Mouse (Mus musculus): ENCODE results near the gene Ide.

Gene Ide

GRCm38 (mm10) chr19:37332726-37333125 is 4.9 kb downstream of the Ide start:
- no peak for DNase-seq

GRCm38 (mm10) chr19:37327216-37327615 is 10.4 kb downstream of the Ide start:
- no peak for DNase-seq

- DNase-seq: no peak
Observed at GRCm38 (mm10) chr19:37323566-37323965, 14.1 kb downstream of the Ide start.

GRCm38 (mm10) chr19:37320802-37321619 is 16.6 kb downstream of the Ide start:
- peak; percentile 39 for DNase-seq

GRCm38 (mm10) chr19:37317359-37317758 is 20.3 kb downstream of the Ide start:
- no peak for DNase-seq

GRCm38 (mm10) chr19:37315091-37315490 is 22.6 kb downstream of the Ide start:
- peak; percentile 53 for DNase-seq

- no peak for DNase-seq
Observed at GRCm38 (mm10) chr19:37311426-37311825, 26.2 kb downstream of the Ide start.

GRCm38 (mm10) chr19:37310133-37310532 is 27.5 kb downstream of the Ide start:
- DNase-seq: no peak

- peak; percentile 45 for DNase-seq
Observed at GRCm38 (mm10) chr19:37308941-37309340, 28.7 kb downstream of the Ide start.

- no peak for DNase-seq
Observed at GRCm38 (mm10) chr19:37307826-37308545, 29.7 kb downstream of the Ide start.

GRCm38 (mm10) chr19:37306176-37306575 is 31.5 kb downstream of the Ide start:
- no peak for DNase-seq

GRCm38 (mm10) chr19:37304866-37305265 is 32.8 kb downstream of the Ide start:
- DNase-seq: no peak

GRCm38 (mm10) chr19:37304006-37304405 is 33.6 kb downstream of the Ide start:
- DNase-seq: no peak

GRCm38 (mm10) chr19:37301733-37302132 is 35.9 kb downstream of the Ide start:
- DNase-seq: no peak

- no peak for DNase-seq
Observed at GRCm38 (mm10) chr19:37291676-37292075, 46.0 kb downstream of the Ide start.

- DNase-seq: no peak
Observed at GRCm38 (mm10) chr19:37290906-37291305, 46.7 kb downstream of the Ide start.

GRCm38 (mm10) chr19:37284775-37285174 is 52.9 kb downstream of the Ide start:
- DNase-seq: no peak

GRCm38 (mm10) chr19:37283166-37283565 is 54.5 kb downstream of the Ide start:
- no peak for DNase-seq

- no peak for DNase-seq
Observed at GRCm38 (mm10) chr19:37281710-37282109, 55.9 kb downstream of the Ide start.

GRCm38 (mm10) chr19:37279194-37279593 is 58.5 kb downstream of the Ide start:
- no peak for DNase-seq

- DNase-seq: no peak
Observed at GRCm38 (mm10) chr19:37275555-37275954, 62.1 kb downstream of the Ide start.

- DNase-seq: no peak
Observed at GRCm38 (mm10) chr19:37269106-37269505, 68.5 kb downstream of the Ide start.

- peak; percentile 90 for DNase-seq
Observed at GRCm38 (mm10) chr19:37265333-37266103, 72.1 kb downstream of the Ide start.

All from cerebellum, adult 9-11 months (tissue).